Mouse (Mus musculus): Measurements from ENCODE around the gene Tekt1. TPM values are rescaled to one million over a fixed set of nuclear protein-coding genes. Genes with fewer than 3 reads are reported as not detected.

Tekt1 gene
- 1 to 10 TPM; 2.2 to 2.9 TPM for total RNA-seq (2021)

GRCm38 (mm10) chr11:72362347-72362741 is at the start of gene Tekt1:
Gene Tekt1 (minus strand): TSS chr11:72362442.
- intact Hi-C loops (cut with DNase I) = no loop called here
- DNase-seq (ENCODE audit: low spot score in 2 of 2) = no peak

- DNase-seq (ENCODE audit: low spot score in 2 of 2) = no peak
- intact Hi-C loops (cut with DNase I) = no loop called here
These were observed 49.7 kb upstream of the Tekt1 start for GRCm38 (mm10) chr11:72411945-72412344.

- DNase-seq (ENCODE audit: low spot score in 2 of 2) = peak; percentile 21 to 36
- intact Hi-C loops (cut with DNase I) = no loop called here
These were observed 49.1 kb upstream of the Tekt1 start, which contains the start of gene Smtnl2 for GRCm38 (mm10) chr11:72411093-72411921. Gene Smtnl2 (minus strand): TSS chr11:72411713.

- intact Hi-C loops (cut with DNase I) = no loop called here
- DNase-seq (ENCODE audit: low spot score in 2 of 2) = no peak
These were observed 48.4 kb upstream of the Tekt1 start for GRCm38 (mm10) chr11:72410521-72411092.

- no peak for DNase-seq (ENCODE audit: low spot score in 2 of 2)
- intact Hi-C loops (cut with DNase I) = no loop called here
These were observed 47.6 kb upstream of the Tekt1 start for GRCm38 (mm10) chr11:72409649-72410385.

GRCm38 (mm10) chr11:72408451-72409170 is 46.4 kb upstream of the Tekt1 start:
- no peak for DNase-seq (ENCODE audit: low spot score in 2 of 2)
- intact Hi-C loops (cut with DNase I) = no loop called here

GRCm38 (mm10) chr11:72407574-72407973 is 45.3 kb upstream of the Tekt1 start:
- intact Hi-C loops (cut with DNase I) = no loop called here
- DNase-seq (ENCODE audit: low spot score in 2 of 2) = no peak

- no peak for DNase-seq (ENCODE audit: low spot score in 2 of 2)
- intact Hi-C loops (cut with DNase I) = no loop called here
These were observed 44.8 kb upstream of the Tekt1 start for GRCm38 (mm10) chr11:72407081-72407480.

- no peak for DNase-seq (ENCODE audit: low spot score in 2 of 2)
- intact Hi-C loops (cut with DNase I) = no loop called here
These were observed 43.9 kb upstream of the Tekt1 start for GRCm38 (mm10) chr11:72406079-72406675.

GRCm38 (mm10) chr11:72405532-72405931 is 43.3 kb upstream of the Tekt1 start:
- intact Hi-C loops (cut with DNase I) = no loop called here
- DNase-seq (ENCODE audit: low spot score in 2 of 2) = no peak

GRCm38 (mm10) chr11:72402969-72403368 is 40.7 kb upstream of the Tekt1 start:
- DNase-seq (ENCODE audit: low spot score in 2 of 2) = no peak
- intact Hi-C loops (cut with DNase I) = no loop called here

GRCm38 (mm10) chr11:72402017-72402416 is 39.8 kb upstream of the Tekt1 start:
- DNase-seq (ENCODE audit: low spot score in 2 of 2) = no peak
- intact Hi-C loops (cut with DNase I) = no loop called here

- DNase-seq (ENCODE audit: low spot score in 2 of 2) = no peak
- intact Hi-C loops (cut with DNase I) = no loop called here
These were observed 38.8 kb upstream of the Tekt1 start for GRCm38 (mm10) chr11:72401068-72401467.

GRCm38 (mm10) chr11:72397811-72398525 is 35.7 kb upstream of the Tekt1 start:
- intact Hi-C loops (cut with DNase I) = no loop called here
- no peak for DNase-seq (ENCODE audit: low spot score in 2 of 2)

- DNase-seq (ENCODE audit: low spot score in 2 of 2) = no peak
- intact Hi-C loops (cut with DNase I) = no loop called here
These were observed 34.8 kb upstream of the Tekt1 start for GRCm38 (mm10) chr11:72397072-72397471.

GRCm38 (mm10) chr11:72396621-72397020 is 34.4 kb upstream of the Tekt1 start:
- DNase-seq (ENCODE audit: low spot score in 2 of 2) = no peak
- intact Hi-C loops (cut with DNase I) = no loop called here

- DNase-seq (ENCODE audit: low spot score in 2 of 2) = no peak
- intact Hi-C loops (cut with DNase I) = no loop called here
These were observed 33.4 kb upstream of the Tekt1 start for GRCm38 (mm10) chr11:72395652-72396051.

GRCm38 (mm10) chr11:72394694-72395093 is 32.5 kb upstream of the Tekt1 start:
- DNase-seq (ENCODE audit: low spot score in 2 of 2) = no peak
- intact Hi-C loops (cut with DNase I) = no loop called here

GRCm38 (mm10) chr11:72393669-72394068 is 31.4 kb upstream of the Tekt1 start:
- intact Hi-C loops (cut with DNase I) = no loop called here
- no peak for DNase-seq (ENCODE audit: low spot score in 2 of 2)
